Mouse (Mus musculus) common myeloid progenitor, adult 5-6 weeks (primary cell): ENCODE data around the gene Zfp618. TPM values are rescaled to one million over a fixed set of nuclear protein-coding genes. Genes with fewer than 3 reads are reported as not detected.

ENCODE experiments used
- ATAC-seq: replicated peaks from 2 replicates; pipeline ENCODE4 v1.8.0; 2016; ENCODE audit warnings: low read depth, mild to moderate bottlenecking, moderate TSS enrichment, inconsistent platforms; ENCODE audit not compliant: poor library complexity, severe bottlenecking
- total RNA-seq: library from RNA; stranded (forward); fragments of 200-1000, 187-1606 nt; gene quantifications from 2 replicates; pipeline ENCODE4 v1.2.3, GENCODE M21; 2017

The Zfp618 gene
- total RNA-seq, 1 experiment from 2014 or later = 0.32 TPM

DNA sequence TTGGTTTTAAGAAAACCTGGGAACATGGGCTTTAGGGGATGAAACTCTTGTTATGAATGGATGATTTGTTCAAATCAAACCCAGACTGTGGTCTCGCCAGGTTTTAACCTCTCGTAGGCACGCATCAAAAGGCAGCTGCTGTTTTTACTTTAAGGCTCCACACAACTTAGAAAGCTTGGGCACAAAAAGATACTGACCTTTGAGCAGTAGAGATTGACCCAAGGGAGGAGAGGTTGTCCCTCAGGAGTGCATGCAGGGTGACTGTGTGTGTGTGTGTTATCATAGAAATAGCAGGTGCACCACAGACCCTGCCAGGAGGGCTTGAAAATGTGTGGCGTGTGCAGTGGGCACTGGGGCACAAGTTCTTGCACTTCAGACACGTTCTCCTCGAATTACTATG lies 95.0 kb downstream of the Zfp618 start:
- ATAC-seq = no peak

- no peak for ATAC-seq
Measured at GRCm38 (mm10) chr4:63061411-63061810, 96.0 kb downstream of the Zfp618 start.

- no peak for ATAC-seq
Measured at GRCm38 (mm10) chr4:63063360-63063759, 98.0 kb downstream of the Zfp618 start.

DNA sequence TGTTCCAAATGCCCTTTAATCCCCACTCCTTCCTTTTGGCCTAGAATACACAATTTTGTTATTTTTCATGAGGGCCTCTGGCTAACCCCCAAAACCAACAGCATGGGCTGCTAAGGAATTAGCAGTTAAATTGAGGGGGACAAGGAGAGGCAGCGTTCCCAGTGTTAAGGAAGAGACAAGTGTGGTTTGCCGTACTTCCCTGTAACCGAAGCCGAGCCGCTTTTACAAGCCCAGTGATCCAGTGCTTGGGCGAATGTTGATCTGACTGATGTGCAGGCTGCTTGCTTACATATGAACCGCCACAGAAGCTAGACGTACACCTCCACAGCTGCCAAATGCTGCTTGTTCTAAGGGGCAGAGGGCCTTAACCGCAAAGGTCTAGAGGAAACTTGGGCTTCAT lies 99.5 kb downstream of the Zfp618 start:
- no peak for ATAC-seq

GRCm38 (mm10) chr4:63066796-63067195 lies 101.4 kb downstream of the Zfp618 start:
- ATAC-seq = no peak

DNA sequence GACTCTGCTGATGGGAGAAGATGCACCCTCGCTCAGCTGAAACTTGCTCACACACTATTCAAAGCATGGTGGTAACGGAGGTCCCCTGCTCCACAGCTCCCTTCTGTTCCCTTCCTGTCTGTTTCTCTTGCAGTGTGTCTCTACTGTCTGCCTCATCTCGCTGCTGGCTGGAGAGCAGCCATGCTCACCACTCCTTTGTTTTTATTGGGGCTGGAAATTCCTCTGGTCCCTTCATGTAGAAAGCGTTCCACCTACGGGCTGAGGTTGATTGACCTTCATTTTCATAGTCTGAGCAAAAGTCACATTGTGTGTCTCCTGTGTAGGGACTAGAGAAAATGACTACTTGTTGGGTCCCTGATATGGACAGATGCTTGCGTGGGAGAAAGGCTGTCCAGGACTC lies 102.4 kb downstream of the Zfp618 start:
- ATAC-seq = no peak

DNA sequence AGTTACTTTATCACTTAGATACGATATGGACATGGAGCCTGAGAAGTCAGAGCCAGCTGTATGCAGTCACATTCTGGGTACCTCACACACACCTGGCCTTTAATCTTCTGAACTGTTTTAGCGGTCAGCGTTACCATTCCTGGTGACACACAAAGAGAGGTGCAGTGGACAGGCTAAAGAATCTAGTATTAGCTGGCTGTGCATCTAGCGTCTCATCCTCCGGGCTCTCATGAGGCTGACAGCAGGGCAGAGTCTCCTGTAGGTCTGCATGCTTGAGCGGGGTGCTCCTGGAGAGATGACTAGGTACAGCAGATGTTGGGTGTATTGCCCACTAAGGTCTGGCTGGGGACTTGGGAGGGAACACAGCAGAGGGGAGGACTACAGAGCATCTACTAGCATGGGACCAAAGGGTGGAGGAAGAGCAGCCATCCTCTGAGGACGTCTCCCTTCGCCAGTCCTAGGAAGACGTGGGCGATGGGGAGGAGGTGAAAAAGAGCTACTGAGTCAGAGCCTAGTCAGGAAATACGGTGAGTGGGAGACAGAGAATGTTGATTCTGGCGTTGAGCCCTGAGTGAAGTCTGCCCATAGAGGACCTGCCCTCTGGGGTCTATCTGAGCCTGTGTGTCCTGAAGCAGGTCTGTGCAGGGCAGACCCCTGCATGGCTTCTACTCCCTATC lies 103.3 kb downstream of the Zfp618 start:
- ATAC-seq = no peak

DNA sequence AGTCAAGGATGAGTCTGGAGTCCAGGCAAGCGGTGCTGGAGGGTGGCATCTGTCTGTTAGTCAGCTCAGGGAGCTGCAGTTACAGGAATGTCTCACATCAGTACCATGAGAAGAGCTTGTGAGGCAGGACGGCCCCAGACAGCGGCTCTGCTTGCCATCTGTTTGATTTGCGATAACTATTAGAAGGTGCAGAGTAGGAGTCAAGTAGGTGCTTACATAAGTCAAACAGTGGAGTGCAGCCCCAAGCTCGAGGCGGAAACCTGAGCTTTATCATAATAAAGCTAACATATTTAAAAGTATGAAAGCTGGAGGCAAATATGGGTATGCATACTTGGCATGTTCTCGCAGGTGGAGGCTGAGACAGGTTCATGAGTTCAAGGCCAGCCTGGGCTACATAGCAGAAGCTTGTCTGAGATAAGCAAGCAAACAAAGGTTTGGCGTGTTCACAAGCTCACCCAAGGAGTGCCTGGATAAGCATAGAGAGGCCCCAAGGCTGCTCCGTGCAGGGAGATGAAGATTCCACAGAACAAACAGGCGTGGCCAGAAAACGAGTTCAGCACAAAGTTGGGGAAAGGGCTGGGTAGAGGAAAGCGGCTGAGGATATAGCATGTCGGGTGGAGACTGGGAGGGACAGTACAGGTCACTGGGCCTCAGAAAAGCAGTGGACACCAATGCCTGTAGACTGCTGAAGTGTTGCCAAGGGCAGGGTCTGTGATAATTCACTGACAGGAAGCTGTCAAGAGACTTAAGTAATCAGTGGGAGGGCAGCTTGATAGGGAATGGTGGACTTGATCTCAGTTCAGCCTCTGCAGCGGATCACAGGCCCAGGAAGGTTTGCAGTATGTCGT lies 106.3 kb downstream of the Zfp618 start:
- no peak for ATAC-seq

DNA sequence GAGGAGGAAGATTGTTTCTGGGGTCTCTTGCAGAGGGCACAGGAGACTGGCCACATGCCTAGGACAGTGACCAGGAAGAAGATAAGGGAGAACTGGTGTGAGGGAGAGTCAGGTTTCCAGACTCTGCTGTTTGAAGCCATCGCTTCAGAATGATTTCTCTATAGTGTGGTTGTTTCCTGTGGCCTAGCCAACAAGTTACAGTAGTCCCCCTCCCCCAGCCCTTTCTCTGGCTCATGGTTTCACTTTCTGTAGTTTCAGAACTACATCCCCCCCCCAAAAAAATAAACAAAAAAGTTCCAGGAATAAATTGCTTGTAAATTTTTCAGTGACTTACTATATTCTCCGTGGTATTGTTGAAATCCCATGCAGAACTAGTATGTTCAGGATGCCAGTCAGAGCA lies 107.8 kb downstream of the Zfp618 start:
- ATAC-seq = 0 out of 2 replicates have a peak, but pooled peaks have one; percentile 18

GRCm38 (mm10) chr4:63079159-63079558 lies 113.8 kb downstream of the Zfp618 start:
- no peak for ATAC-seq

- no peak for ATAC-seq
Measured at GRCm38 (mm10) chr4:63084473-63084889, 119.1 kb downstream of the Zfp618 start.

GRCm38 (mm10) chr4:63089484-63089883 lies 124.1 kb downstream of the Zfp618 start:
- 0 out of 2 replicates have a peak, but pooled peaks have one; percentile 13 for ATAC-seq

- peak; percentile 82 for ATAC-seq
Measured at GRCm38 (mm10) chr4:63091151-63091550, 125.8 kb downstream of the Zfp618 start.

DNA sequence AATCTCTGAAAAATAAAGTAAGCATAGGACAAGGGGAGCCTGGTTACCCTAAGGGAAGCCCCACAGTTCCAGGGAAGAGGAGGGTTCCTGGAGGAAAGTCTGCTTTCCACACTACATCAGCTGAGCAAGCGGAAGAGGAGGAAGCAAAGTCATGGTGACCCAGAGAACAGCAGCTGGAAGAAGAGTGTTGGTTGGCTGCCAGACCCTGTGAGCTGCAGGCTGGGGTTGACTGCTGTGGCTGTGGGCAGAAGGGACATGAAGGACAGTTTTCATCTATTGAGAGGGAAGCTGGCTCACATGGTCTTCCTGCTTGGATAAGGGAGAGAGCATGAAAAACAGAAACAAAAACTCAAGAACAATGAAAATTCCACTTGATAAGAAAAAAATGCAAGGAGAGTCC lies 132.2 kb downstream of the Zfp618 start:
- ATAC-seq = peak; percentile 47; the same call in 1 of the 2 replicates

GRCm38 (mm10) chr4:63100478-63100877 lies 135.1 kb downstream of the Zfp618 start:
- ATAC-seq = no peak

GRCm38 (mm10) chr4:63102025-63102424 lies 136.7 kb downstream of the Zfp618 start:
- no peak for ATAC-seq

DNA sequence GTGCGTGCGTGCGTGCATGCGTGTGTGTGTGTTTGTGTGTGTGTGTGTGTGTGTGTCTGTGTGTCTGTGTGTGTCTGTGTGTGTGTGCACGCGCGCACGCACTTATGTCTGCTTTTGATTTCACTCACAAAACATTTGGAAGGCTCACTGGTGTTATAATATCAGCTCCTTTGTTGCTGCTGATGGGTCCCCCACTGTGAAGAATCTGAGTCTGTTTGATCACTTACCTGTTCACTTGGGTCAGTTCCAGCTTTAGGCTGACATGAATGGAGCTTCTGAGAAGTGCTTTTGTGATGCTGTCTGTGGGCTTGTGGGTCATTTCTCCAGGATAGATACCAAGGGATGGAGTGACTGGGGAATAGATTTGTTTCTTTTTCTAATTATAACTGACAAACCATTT lies 140.3 kb downstream of the Zfp618 start:
- ATAC-seq = no peak

GRCm38 (mm10) chr4:63118639-63119437 lies 153.5 kb downstream of the Zfp618 start:
- ATAC-seq = peak; percentile 85

DNA sequence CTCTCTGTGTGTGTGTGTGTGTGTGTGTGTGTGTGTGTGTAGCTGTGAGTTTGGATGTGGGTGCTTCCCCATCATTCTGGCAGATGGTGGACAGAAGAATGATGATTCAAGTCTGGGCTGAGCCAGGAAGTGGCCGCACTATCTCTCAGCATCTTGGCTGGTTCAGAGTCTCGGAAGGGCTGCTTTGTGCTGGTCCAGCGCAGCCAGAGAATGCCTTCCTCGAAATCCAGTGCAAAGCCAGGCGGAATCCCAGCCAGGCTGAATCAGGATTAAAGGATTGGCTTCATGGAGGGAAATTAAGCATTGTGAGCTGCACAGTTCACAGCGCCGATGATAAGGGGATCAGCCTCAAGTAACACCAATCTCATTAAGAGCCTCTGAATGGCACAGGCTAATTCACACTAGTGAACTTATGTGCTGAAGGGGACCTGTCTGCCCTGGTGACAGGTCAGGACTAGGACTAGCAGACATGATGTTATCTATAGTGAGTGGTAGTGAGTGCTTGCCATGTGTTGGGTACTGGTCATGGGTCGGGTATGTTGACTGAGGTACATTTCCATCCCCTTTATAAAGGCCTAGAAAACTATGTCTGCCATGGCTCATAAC lies 159.6 kb downstream of the Zfp618 start:
- no peak for ATAC-seq
